Comparison of ENCODE assay signal across 24 mouse cellular contexts in the genomic region with DNA sequence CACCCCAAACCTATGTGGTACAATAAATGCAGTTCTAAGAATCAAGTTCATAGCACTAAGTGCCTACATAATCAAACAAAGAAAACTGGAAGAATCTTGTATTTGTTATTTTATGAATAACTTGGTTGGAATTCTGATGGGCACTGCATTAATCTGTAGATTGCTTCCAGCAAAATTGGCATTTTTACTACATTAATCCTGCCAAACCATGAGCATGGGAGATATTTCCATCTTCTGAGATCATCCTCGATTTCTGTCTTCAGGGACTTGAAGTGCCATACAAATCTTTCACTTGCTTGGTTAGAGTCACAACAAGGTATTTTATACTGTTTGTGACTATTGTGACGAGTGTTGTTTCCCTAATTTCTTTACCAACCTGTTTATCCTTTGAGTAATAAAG. TPM values are rescaled to one million over a fixed set of nuclear protein-coding genes. Genes with fewer than 3 reads are reported as not detected.
"Had no signal": no experiment of that assay in that cellular context is flagged by ENCODE, and none has a peak within 500 bp of the region (broad histone marks: within the 10 kb centered on the region; RNA-seq: fewer than 3 reads in every experiment).

No protein-coding gene starts in this region.

- H3K27ac ChIP-seq: liver, embryonic 15.5 days; lung, embryonic 15.5 days; macrophage; midbrain, embryonic 12.5 days; neural tube, embryonic 12.5 days had no signal

- H3K9me3 ChIP-seq: lung, embryonic 15.5 days had no signal

- ATAC-seq: liver, postnatal 0 days; lung, postnatal 0 days had no signal

- H3K4me3 ChIP-seq: liver, embryonic 15.5 days; lung, embryonic 15.5 days; megakaryocyte, embryonic 14.5 days; midbrain, embryonic 12.5 days; neural tube, embryonic 12.5 days had no signal

- H3K36me3 ChIP-seq: liver, embryonic 15.5 days; lung, embryonic 15.5 days; midbrain, embryonic 12.5 days; neural tube, embryonic 12.5 days had no signal

- H3K9ac ChIP-seq: liver, embryonic 15.5 days; liver, postnatal 0 days; lung, embryonic 15.5 days; midbrain, embryonic 12.5 days; neural tube, embryonic 12.5 days had no signal

- H3K27me3 ChIP-seq: liver, embryonic 15.5 days; lung, embryonic 15.5 days; megakaryocyte, embryonic 14.5 days; midbrain, embryonic 12.5 days; neural tube, embryonic 12.5 days had no signal

- DNase-seq: liver, postnatal 0 days; lung, adult 2 months; lung, postnatal 14 days; lung, postnatal 36 days; midbrain, embryonic 14.5 days; right cerebral cortex, postnatal 25 days; right cerebral cortex, postnatal 4 days; spleen, adult 18-20 months; thymus, adult 18-20 months; thymus, postnatal 14 days; thymus, postnatal 36 days had no signal

- H3K4me1 ChIP-seq: liver, embryonic 15.5 days; lung, embryonic 15.5 days; megakaryocyte, embryonic 14.5 days; midbrain, embryonic 12.5 days; neural tube, embryonic 12.5 days had no signal

- H3K4me2 ChIP-seq: liver, embryonic 15.5 days; lung, embryonic 15.5 days; midbrain, embryonic 12.5 days; neural tube, embryonic 12.5 days had no signal

RNA-seq across cellular contexts. Expression of a gene that starts 9.7 kb away (rescaled TPM):
- polyA plus RNA-seq: liver, embryonic 15.5 days; liver, postnatal 0 days; lung, adult 2 months; lung, postnatal 0 days; macrophage; midbrain, embryonic 14.5 days; midbrain, postnatal 0 days; neural tube, embryonic 12.5 days; neural tube, embryonic 14.5 days; small intestine, adult 2 months; stomach, embryonic 14.5 days; stomach, embryonic 16.5 days; thymus, postnatal 0 days had no signal
